Mouse (Mus musculus): Measurements from ENCODE around the gene Eri3. TPM values are rescaled to one million over a fixed set of nuclear protein-coding genes. Genes with fewer than 3 reads are reported as not detected.

Eri3 gene
- total and polyA plus RNA-seq, 2 experiments from 2014 or later: 267 to 295 TPM

DNA sequence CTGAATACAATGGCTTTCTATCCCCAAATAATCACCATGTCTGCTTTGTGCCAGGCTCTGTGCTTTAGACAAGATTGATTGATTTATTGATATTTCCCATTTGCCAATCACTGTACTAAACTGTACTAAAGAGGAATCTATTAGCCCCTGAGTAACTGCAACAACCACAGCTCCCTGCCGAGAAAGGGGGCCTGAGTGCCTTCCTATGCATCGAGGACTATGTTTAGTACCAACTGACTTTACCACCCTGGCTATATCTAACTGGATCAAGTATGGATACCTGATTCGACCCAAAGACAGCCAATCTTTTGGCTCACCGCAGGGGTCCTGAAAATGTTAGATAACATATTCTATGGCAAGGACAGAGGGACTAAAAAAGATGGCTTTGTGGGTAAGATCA, 20.3 kb upstream of the Eri3 start:
- no peak for TF ChIP-seq CTCF (IDR thresholded peaks at IDR 0.05; ENCODE audit: low read depth)
- ATAC-seq: no peak
- no peak overlapping the region for H3K4me3 ChIP-seq (ENCODE audit: low read length)

DNA sequence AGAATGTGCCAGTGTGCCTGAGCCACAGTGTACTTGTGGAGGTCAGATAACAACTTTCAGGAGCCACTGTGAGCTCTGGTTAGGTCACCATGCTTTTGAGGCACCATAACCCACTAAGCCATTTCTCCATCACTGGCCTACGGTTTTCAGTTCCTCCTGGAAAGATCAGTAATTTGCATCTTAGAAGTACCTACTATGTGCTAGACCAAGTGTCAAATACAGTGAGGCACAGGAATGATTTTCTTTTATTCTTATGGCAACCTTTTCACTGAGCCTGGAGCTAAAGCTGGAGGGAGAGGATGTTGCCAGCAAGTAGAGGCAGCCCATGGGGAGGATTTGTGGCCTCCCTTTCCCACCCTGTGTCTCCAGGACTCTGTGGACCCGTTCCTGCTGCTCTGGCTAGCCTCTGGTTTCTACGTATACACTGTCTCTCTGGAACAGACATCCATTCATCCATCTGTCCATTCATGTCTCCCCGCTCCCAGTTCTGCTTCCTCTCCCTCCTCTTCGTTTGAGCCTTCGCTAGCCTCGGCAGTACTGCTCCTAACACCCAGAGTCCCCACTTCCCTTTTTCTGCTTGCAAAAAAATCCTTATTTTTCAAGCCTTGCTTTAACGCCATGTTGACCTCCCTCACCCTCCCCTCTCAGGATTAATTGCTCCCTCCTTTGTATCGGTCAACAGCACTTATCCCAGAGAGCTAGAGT, 14.5 kb upstream of the Eri3 start:
- H3K4me1 ChIP-seq (ENCODE audit: insufficient read depth, low read length): no peaks in the 10 kb centered on the region
- 60% methylated on average over 9 of the region's 9 CpGs for WGBS
- H3K9me3 ChIP-seq (ENCODE audit: low read length): no peaks in the 10 kb centered on the region
- no peak overlapping the region for H3K4me2 ChIP-seq (ENCODE audit: low read depth, low read length)
- H3K27ac ChIP-seq: no peak overlapping the region
- no peaks in the 10 kb centered on the region for H3K36me3 ChIP-seq (ENCODE audit: insufficient read depth, low read length)
- ATAC-seq: no peak
- no peak overlapping the region for H3K4me3 ChIP-seq (ENCODE audit: low read length)
- TF ChIP-seq CTCF (IDR thresholded peaks at IDR 0.05; ENCODE audit: low read depth): no peak
- no peaks in the 10 kb centered on the region for H3K27me3 ChIP-seq (ENCODE audit: insufficient read depth, low read length)
- no peak overlapping the region for H3K9ac ChIP-seq (replicated peaks; ENCODE audit: low read length)
- DNase-seq (ENCODE audit: low spot score): no peak

More for the DNA sequence above, 20.3 kb upstream of the Eri3 start:
- 49% methylated on average over 4 of the region's 4 CpGs for WGBS
- no peaks in the 10 kb centered on the region for H3K4me1 ChIP-seq (ENCODE audit: insufficient read depth, low read length)
- H3K9ac ChIP-seq (replicated peaks; ENCODE audit: low read length): no peak overlapping the region
- H3K36me3 ChIP-seq (ENCODE audit: insufficient read depth, low read length): no peaks in the 10 kb centered on the region
- no peaks in the 10 kb centered on the region for H3K9me3 ChIP-seq (ENCODE audit: low read length)
- no peak for DNase-seq (ENCODE audit: low spot score)
- no peak overlapping the region for H3K4me2 ChIP-seq (ENCODE audit: low read depth, low read length)
- no peaks in the 10 kb centered on the region; the same call in 1 of the 2 replicates for H3K27me3 ChIP-seq (ENCODE audit: insufficient read depth, low read length)
- H3K27ac ChIP-seq: no peak overlapping the region

DNA sequence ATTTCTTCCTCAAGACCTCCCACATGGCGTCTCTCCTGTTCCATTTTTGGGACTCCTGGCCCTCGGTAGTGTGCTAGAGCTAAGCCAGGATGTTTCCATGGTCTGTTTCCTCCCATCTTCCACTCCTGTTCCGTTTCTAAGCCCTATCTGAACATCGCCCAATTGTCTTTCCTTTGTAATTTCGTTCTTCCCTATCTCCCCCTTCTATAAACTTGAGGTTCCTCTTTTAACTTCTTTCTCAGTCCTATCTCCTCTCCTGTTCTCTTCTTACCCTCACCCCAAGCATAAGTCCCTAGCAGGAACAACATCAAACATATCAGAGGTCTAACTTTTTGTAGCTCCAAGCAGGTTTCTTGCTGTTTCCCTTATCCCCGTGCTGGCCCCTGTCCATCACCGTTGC, 13.2 kb upstream of the Eri3 start:
- Histone ChIP-seq H3K27me3 (ENCODE audit: insufficient read depth, low read length) (no peaks in the 10 kb centered on the region), H3K27ac (no peak overlapping the region), H3K4me3 (ENCODE audit: low read length) (no peak overlapping the region), H3K4me2 (ENCODE audit: low read depth, low read length) (no peak overlapping the region), H3K4me1 (ENCODE audit: insufficient read depth, low read length) (no peaks in the 10 kb centered on the region), H3K9ac (replicated peaks; ENCODE audit: low read length) (no peak overlapping the region), H3K9me3 (ENCODE audit: low read length) (no peaks in the 10 kb centered on the region), H3K36me3 (ENCODE audit: insufficient read depth, low read length) (no peaks in the 10 kb centered on the region)
- ATAC-seq (no peak), DNase-seq (ENCODE audit: low spot score) (no peak)
- TF ChIP-seq CTCF (IDR thresholded peaks at IDR 0.05; ENCODE audit: low read depth): no peak
- WGBS: 83% methylated on average over 7 of the region's 7 CpGs

DNA sequence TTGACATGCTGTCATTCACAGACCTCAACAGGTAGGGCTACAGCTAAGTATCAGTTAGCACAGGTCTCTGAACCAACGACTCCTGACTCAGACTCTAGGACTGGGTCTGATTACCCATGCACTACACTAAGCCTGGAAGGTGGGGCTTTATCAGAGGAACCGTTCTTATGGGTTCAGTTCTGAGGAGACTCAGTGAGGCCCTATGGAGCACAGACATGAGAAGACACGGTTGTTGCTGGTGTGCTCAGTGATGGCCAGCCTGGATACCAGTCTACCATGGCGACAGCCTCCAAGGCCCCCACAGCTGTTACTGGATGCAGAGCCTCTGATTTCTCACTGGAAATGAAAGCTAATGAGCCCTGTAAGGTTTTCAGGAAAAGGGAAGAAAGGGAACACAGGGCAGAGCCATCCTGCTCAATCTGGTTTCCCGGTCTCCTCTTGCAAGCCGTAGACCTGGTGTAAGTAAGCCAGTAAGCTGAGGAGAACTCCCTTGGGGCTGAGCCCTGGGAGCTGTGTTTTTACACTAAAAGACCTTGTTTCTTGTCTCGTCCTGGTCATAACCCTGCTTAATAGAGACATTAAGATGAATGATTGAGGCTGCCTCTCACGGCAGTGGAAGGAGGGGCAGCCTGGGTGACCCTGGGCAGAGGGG, 10.7 kb upstream of the Eri3 start:
- H3K4me1 ChIP-seq (ENCODE audit: insufficient read depth, low read length): no peaks in the 10 kb centered on the region
- WGBS: 70% methylated on average over 8 of the region's 8 CpGs
- DNase-seq (ENCODE audit: low spot score): no peak
- H3K4me2 ChIP-seq (ENCODE audit: low read depth, low read length): no peak overlapping the region
- no peaks in the 10 kb centered on the region for H3K36me3 ChIP-seq (ENCODE audit: insufficient read depth, low read length)
- no peaks in the 10 kb centered on the region for H3K9me3 ChIP-seq (ENCODE audit: low read length)
- no peak overlapping the region for H3K4me3 ChIP-seq (ENCODE audit: low read length)
- no peak for ATAC-seq
- no peak for TF ChIP-seq CTCF (IDR thresholded peaks at IDR 0.05; ENCODE audit: low read depth)
- H3K9ac ChIP-seq (replicated peaks; ENCODE audit: low read length): no peak overlapping the region
- no peaks in the 10 kb centered on the region for H3K27me3 ChIP-seq (ENCODE audit: insufficient read depth, low read length)
- H3K27ac ChIP-seq: no peak overlapping the region

DNA sequence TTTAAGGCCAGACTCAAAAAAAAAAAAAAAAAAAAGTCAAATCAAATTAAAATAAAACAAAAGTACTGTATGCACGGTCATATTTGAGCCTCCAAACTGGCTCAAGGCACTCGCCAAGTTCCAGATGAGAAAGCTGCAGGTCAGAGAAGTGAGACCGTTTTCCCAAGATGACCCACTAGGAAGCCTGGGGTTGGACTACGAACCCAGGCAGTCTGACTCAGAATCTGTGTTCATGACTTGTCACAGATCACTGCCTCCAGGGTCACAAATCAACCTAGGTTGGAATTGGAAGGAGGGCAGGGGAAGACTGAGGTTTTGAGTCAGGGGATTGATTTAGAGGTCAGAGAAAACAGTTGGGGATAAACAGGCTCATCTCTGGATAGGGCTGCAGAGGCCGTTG, 9.6 kb upstream of the Eri3 start:
- ATAC-seq (no peak), DNase-seq (ENCODE audit: low spot score) (no peak)
- no peak for TF ChIP-seq CTCF (IDR thresholded peaks at IDR 0.05; ENCODE audit: low read depth)
- H3K4me2 ChIP-seq (ENCODE audit: low read depth, low read length): no peak overlapping the region
- no peak overlapping the region for H3K9ac ChIP-seq (replicated peaks; ENCODE audit: low read length)
- H3K36me3 ChIP-seq (ENCODE audit: insufficient read depth, low read length): no peaks in the 10 kb centered on the region
- no peak overlapping the region for H3K4me3 ChIP-seq (ENCODE audit: low read length)
- H3K27me3 ChIP-seq (ENCODE audit: insufficient read depth, low read length): no peaks in the 10 kb centered on the region
- H3K4me1 ChIP-seq (ENCODE audit: insufficient read depth, low read length): no peaks in the 10 kb centered on the region
- 68% methylated on average over 5 of the region's 5 CpGs for WGBS
- H3K27ac ChIP-seq: no peak overlapping the region
- H3K9me3 ChIP-seq (ENCODE audit: low read length): no peaks in the 10 kb centered on the region

DNA sequence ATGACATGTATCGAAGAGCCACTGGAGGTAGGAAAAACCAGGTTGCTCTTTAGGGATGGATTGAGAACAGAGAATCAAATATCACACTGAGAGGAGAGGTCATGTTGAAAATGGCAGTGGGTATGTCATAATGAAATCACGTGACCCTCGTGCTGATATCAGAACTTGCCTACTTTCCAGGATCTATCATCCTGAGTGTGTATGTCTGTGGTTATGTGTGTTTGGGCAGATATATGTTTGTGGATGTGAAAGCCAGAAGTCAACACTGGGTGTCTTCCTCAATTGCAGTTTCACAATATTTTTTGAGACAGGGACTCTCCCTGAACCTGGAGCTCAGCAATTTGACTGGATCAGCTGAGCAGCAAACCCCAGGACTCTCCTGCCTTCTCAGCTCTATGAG, 4.7 kb upstream of the Eri3 start:
- no peak for DNase-seq (ENCODE audit: low spot score)

DNA sequence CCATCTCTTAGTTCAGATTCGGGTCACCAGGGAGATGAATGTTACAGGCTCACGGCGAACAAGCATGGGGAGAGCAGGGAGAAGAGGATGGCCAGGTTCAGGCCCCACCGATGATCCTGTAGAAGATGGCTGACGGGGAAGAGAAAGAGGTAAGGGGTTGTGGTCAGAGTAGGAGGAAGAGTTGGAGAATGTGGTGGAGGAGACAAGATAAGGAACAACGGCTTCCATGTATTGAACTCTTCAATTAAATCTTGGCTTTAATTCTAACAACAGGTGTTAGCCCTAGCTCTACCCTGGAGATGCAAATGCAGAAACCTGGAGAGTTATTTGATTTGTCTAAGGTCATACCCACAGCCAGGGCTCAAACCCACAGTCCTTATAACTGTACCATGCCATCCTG, 3.5 kb upstream of the Eri3 start:
- 93% methylated on average over 6 of the region's 6 CpGs for WGBS
- Histone ChIP-seq H3K4me3 (ENCODE audit: low read length) (no peak overlapping the region), H3K36me3 (ENCODE audit: insufficient read depth, low read length) (no peaks in the 10 kb centered on the region), H3K9me3 (ENCODE audit: low read length) (no peaks in the 10 kb centered on the region), H3K27ac (no peak overlapping the region), H3K9ac (replicated peaks; ENCODE audit: low read length) (no peak overlapping the region), H3K4me1 (ENCODE audit: insufficient read depth, low read length) (peaks cover 12% of the 10 kb centered on the region), H3K27me3 (ENCODE audit: insufficient read depth, low read length) (no peaks in the 10 kb centered on the region), H3K4me2 (ENCODE audit: low read depth, low read length) (no peak overlapping the region)
- no peak for TF ChIP-seq CTCF (IDR thresholded peaks at IDR 0.05; ENCODE audit: low read depth)
- DNase-seq (ENCODE audit: low spot score): no peak
- ATAC-seq: no peak

More for the DNA sequence above, 4.7 kb upstream of the Eri3 start:
- H3K4me1 ChIP-seq (ENCODE audit: insufficient read depth, low read length): 0 out of 2 replicates have a peak, but pooled peaks cover 3% of the 10 kb centered on the region
- no peaks in the 10 kb centered on the region for H3K36me3 ChIP-seq (ENCODE audit: insufficient read depth, low read length)
- no peak overlapping the region for H3K4me2 ChIP-seq (ENCODE audit: low read depth, low read length)
- H3K9ac ChIP-seq (replicated peaks; ENCODE audit: low read length): no peak overlapping the region
- H3K27ac ChIP-seq: no peak overlapping the region
- H3K27me3 ChIP-seq (ENCODE audit: insufficient read depth, low read length): no peaks in the 10 kb centered on the region
- no peak for TF ChIP-seq CTCF (IDR thresholded peaks at IDR 0.05; ENCODE audit: low read depth)
- WGBS: 94% methylated on average over 3 of the region's 3 CpGs
- H3K4me3 ChIP-seq (ENCODE audit: low read length): no peak overlapping the region
- no peak for ATAC-seq
- no peaks in the 10 kb centered on the region for H3K9me3 ChIP-seq (ENCODE audit: low read length)

Data from hindbrain, postnatal 0 days (tissue).